Comparison of ENCODE assay signal across 27 mouse cellular contexts in genomic region chr4:109963570-109964279, GRCm38 (mm10). TPM values are rescaled to one million over a fixed set of nuclear protein-coding genes. Genes with fewer than 3 reads are reported as not detected.
A peak's percentile ranks its signal among the peaks of the same experiment; 100 is the strongest.
DNase-seq lines count a peak whose midpoint lies in the region; ATAC-seq and TF ChIP-seq lines count a peak whose summit lies in the region.
"Had no signal": no experiment of that assay in that cellular context is flagged by ENCODE, and none has a peak within 500 bp of the region (broad histone marks: within the 10 kb centered on the region; RNA-seq: fewer than 3 reads in every experiment).

No protein-coding gene starts in this region.

- peak overlapping the region; percentile 65 for H3K27ac ChIP-seq in MEL (ENCODE audit: control insufficient read depth, low read depth, low read length)
- H3K27ac ChIP-seq: embryonic facial prominence, embryonic 15.5 days; forebrain, embryonic 12.5 days; forebrain, embryonic 15.5 days; gastrocnemius, adult 2 months; heart, embryonic 10.5 days; heart, embryonic 13.5 days; hindbrain, embryonic 12.5 days; hindbrain, embryonic 15.5 days had no signal

- intact Hi-C loops in heart, postnatal 10 days (cut with DNase I) = no loop called here

- no peak for TF ChIP-seq CTCF in MEL (IDR thresholded peaks at IDR 0.05 in 2 of 3, conservative IDR thresholded peaks at IDR 0.05 in 1 of 3; ENCODE audit: control insufficient read depth in 1 of 3, insufficient read depth in 1 of 3, low read depth in 2 of 3, low read length in 3 of 3, poor library complexity in 1 of 3, severe bottlenecking in 1 of 3)

- no peak overlapping the region for H3K9ac ChIP-seq in MEL (ENCODE audit: control insufficient read depth, low read depth, low read length, poor library complexity, severe bottlenecking)
- H3K9ac ChIP-seq: embryonic facial prominence, embryonic 15.5 days; forebrain, embryonic 12.5 days; forebrain, embryonic 15.5 days; heart, embryonic 13.5 days; hindbrain, embryonic 12.5 days; hindbrain, embryonic 15.5 days had no signal

- TF ChIP-seq POLR2A in MEL (IDR thresholded peaks at IDR 0.05; ENCODE audit: control insufficient read depth in 1 of 2, insufficient read depth in 1 of 2, low read depth in 1 of 2, low read length in 2 of 2, poor library complexity in 1 of 2) = no peak

- peaks cover 0 to 27% of the 10 kb centered on the region in 2 experiments; a peak in 3 of 4 replicates for H3K36me3 ChIP-seq in MEL (ENCODE audit: control insufficient read depth in 1 of 2, insufficient read depth in 2 of 2, low read length in 2 of 2)
- H3K36me3 ChIP-seq: hindbrain, embryonic 12.5 days had no signal

- DNase-seq in heart, adult 11 months = peak; percentile 71
- DNase-seq in heart, postnatal 10 days = no peak
- DNase-seq in MEL (ENCODE audit: low read depth, low spot score) = peak; percentile 83
- DNase-seq in MEL-GATA-1-ER (ENCODE audit: extremely low read depth, low read depth) = peak; percentile 55
- DNase-seq in retina, embryonic 14.5 days (ENCODE audit: low spot score) = no peak
- no peak for DNase-seq in yolk sac, embryonic 10.5 days (ENCODE audit: low spot score)
- DNase-seq: adrenal gland, adult 2 months; adrenal gland, postnatal 14 days; cerebellum, adult 11 months; cerebellum, adult 2 months; cerebellum, adult 9-11 months; cerebellum, postnatal 25 days; embryo, embryonic 11 days; gastrocnemius, adult 2 months; gastrocnemius, postnatal 14 days; heart, adult 18-20 months had no signal

- TF ChIP-seq EP300 in MEL (IDR thresholded peaks at IDR 0.05; ENCODE audit: low read depth in 1 of 2, low read length in 2 of 2) = peak; percentile 58 to 61; a peak in 3 of 4 replicates

- no peaks in the 10 kb centered on the region for H3K79me2 ChIP-seq in MEL (ENCODE audit: control insufficient read depth, insufficient read depth, low read length, poor library complexity)

- no peak for TF ChIP-seq RAD21 in MEL (IDR thresholded peaks at IDR 0.05; ENCODE audit: low read depth, low read length)

- H3K27me3 ChIP-seq in MEL (ENCODE audit: control insufficient read depth in 1 of 2, insufficient read depth in 2 of 2, low read length in 2 of 2) = no peaks in the 10 kb centered on the region
- H3K27me3 ChIP-seq: embryonic facial prominence, embryonic 15.5 days; forebrain, embryonic 15.5 days; heart, embryonic 13.5 days; hindbrain, embryonic 12.5 days; hindbrain, embryonic 15.5 days; Patski had no signal

- H3K4me1 ChIP-seq in MEL (ENCODE audit: control insufficient read depth in 1 of 2, insufficient read depth in 2 of 2, low read length in 2 of 2) = peaks cover 21 to 26% of the 10 kb centered on the region in 2 experiments
- H3K4me1 ChIP-seq: embryonic facial prominence, embryonic 15.5 days; forebrain, embryonic 12.5 days; forebrain, embryonic 15.5 days; heart, embryonic 10.5 days; heart, embryonic 13.5 days; hindbrain, embryonic 12.5 days; hindbrain, embryonic 15.5 days had no signal

- H3K9me3 ChIP-seq in MEL (replicated peaks; ENCODE audit: insufficient read depth, low read length) = no peaks in the 10 kb centered on the region
- H3K9me3 ChIP-seq: embryonic facial prominence, embryonic 15.5 days; forebrain, embryonic 12.5 days; forebrain, embryonic 15.5 days; heart, embryonic 10.5 days; heart, embryonic 13.5 days; hindbrain, embryonic 12.5 days; hindbrain, embryonic 15.5 days had no signal

- H3K4me3 ChIP-seq in MEL (ENCODE audit: control insufficient read depth in 1 of 2, insufficient read depth in 1 of 2, low read depth in 2 of 2, low read length in 2 of 2) = no peak overlapping the region
- H3K4me3 ChIP-seq: embryonic facial prominence, embryonic 15.5 days; forebrain, embryonic 12.5 days; forebrain, embryonic 15.5 days; gastrocnemius, adult 2 months; heart, embryonic 10.5 days; heart, embryonic 13.5 days; hindbrain, embryonic 12.5 days; hindbrain, embryonic 15.5 days had no signal

- peak; percentile 71 for ATAC-seq in megakaryocyte progenitor cell, adult 5-6 weeks (replicated peaks; ENCODE audit: poor library complexity)
- ATAC-seq: CD4-positive, CD25-positive, alpha-beta regulatory T cell, adult 4 months; forebrain, embryonic 15.5 days; intestine, postnatal 0 days; Patski had no signal

TF ChIP-seq in MEL, 35 proteins besides CTCF, POLR2A, EP300 and RAD21:
- TF ChIP-seq ZNF384 (IDR thresholded peaks at IDR 0.05; ENCODE audit: low read depth, low read length) (no peak), E2F4 (IDR thresholded peaks at IDR 0.05; ENCODE audit: borderline replicate concordance, low read depth, low read length) (no peak), ZKSCAN1 (IDR thresholded peaks at IDR 0.05; ENCODE audit: low read depth, low read length) (no peak), NRF1 (IDR thresholded peaks at IDR 0.05; ENCODE audit: insufficient read depth, low read depth, low read length, poor library complexity, severe bottlenecking) (no peak), CHD1 (IDR thresholded peaks at IDR 0.05; ENCODE audit: low read depth, low read length) (no peak), POLR2AphosphoS5 (IDR thresholded peaks at IDR 0.05; ENCODE audit: borderline replicate concordance, low read depth, low read length) (no peak), MAX (IDR thresholded peaks at IDR 0.05; ENCODE audit: low read length) (no peak), KAT2A (conservative IDR thresholded peaks at IDR 0.05; ENCODE audit: low read depth, low read length) (no peak), TBP (IDR thresholded peaks at IDR 0.05; ENCODE audit: low read depth, low read length) (0 out of 2 replicates have a peak, but pooled peaks have one; percentile 4), JUND (IDR thresholded peaks at IDR 0.05; ENCODE audit: low read depth, low read length) (no peak), ZC3H11A (IDR thresholded peaks at IDR 0.05; ENCODE audit: low read depth, low read length) (no peak), MYC (IDR thresholded peaks at IDR 0.05; ENCODE audit: low read depth, low read length) (no peak), USF2 (IDR thresholded peaks at IDR 0.05; ENCODE audit: borderline replicate concordance in 1 of 2, insufficient read depth in 1 of 2, low read depth in 1 of 2, low read length in 2 of 2) (no peak), ETS1 (IDR thresholded peaks at IDR 0.05; ENCODE audit: low read depth, low read length) (no peak), MEF2A (IDR thresholded peaks at IDR 0.05; ENCODE audit: extremely low read depth, insufficient replicate concordance, low read depth, low read length, poor library complexity, severe bottlenecking) (no peak), RCOR1 (IDR thresholded peaks at IDR 0.05; ENCODE audit: low read depth, low read length) (peak; percentile 43; the same call in 1 of the 2 replicates), GABPA (IDR thresholded peaks at IDR 0.05; ENCODE audit: low read depth, low read length) (no peak), TAL1 (IDR thresholded peaks at IDR 0.05; ENCODE audit: low read length) (peak; percentile 34), MXI1 (IDR thresholded peaks at IDR 0.05; ENCODE audit: low read depth, low read length) (peak; percentile 38; the same call in 1 of the 2 replicates), SIN3A (IDR thresholded peaks at IDR 0.05; ENCODE audit: low read length) (0 out of 2 replicates have a peak, but pooled peaks have one; percentile 33), NELFE (IDR thresholded peaks at IDR 0.05; ENCODE audit: low read depth, low read length) (no peak), MAZ (IDR thresholded peaks at IDR 0.05; ENCODE audit: low read depth, low read length) (no peak), SMC3 (IDR thresholded peaks at IDR 0.05; ENCODE audit: low read depth, low read length) (no peak), USF1 (IDR thresholded peaks at IDR 0.05; ENCODE audit: low read depth, low read length) (no peak), ZMIZ1 (IDR thresholded peaks at IDR 0.05; ENCODE audit: low read depth, low read length) (no peak), TCF12 (IDR thresholded peaks at IDR 0.05; ENCODE audit: low read depth, low read length) (no peak), ELF1 (IDR thresholded peaks at IDR 0.05; ENCODE audit: low read depth, low read length) (0 out of 2 replicates have a peak, but pooled peaks have one; percentile 13), GATA1 (IDR thresholded peaks at IDR 0.05; ENCODE audit: low read depth, low read length) (peak; percentile 83), POLR2AphosphoS2 (IDR thresholded peaks at IDR 0.05; ENCODE audit: low read length) (no peak), MAFK (IDR thresholded peaks at IDR 0.05; ENCODE audit: borderline replicate concordance, low read depth, low read length) (no peak), UBTF (IDR thresholded peaks at IDR 0.05; ENCODE audit: borderline replicate concordance, insufficient read depth, low read depth, low read length) (no peak), CHD2 (IDR thresholded peaks at IDR 0.05; ENCODE audit: low read length) (no peak), HCFC1 (IDR thresholded peaks at IDR 0.05; ENCODE audit: low read depth, low read length) (no peak), BHLHE40 (IDR thresholded peaks at IDR 0.05; ENCODE audit: borderline replicate concordance, low read depth, low read length) (no peak), MYB (IDR thresholded peaks at IDR 0.05; ENCODE audit: low read depth, low read length) (no peak)
TF ChIP-seq in MEL: peak in this region for 7.

RNA-seq across cellular contexts. Expression of gene Dmrta2, which starts 14.1 kb away (rescaled TPM):
- total RNA-seq in heart, postnatal 10 days (2021) = under 1 TPM; 0.27 to 0.31 TPM
- total RNA-seq in MEL (2012; rRNA removed) = 0.08 and 0.10 TPM in 2 replicates
- under 1 TPM in 1 of 2 experiments, not detected in 1; 0.11 TPM for polyA plus RNA-seq in MEL (2012; ENCODE audit: insufficient read depth in 1 of 2, insufficient read length in 2 of 2, low read depth in 1 of 2, low replicate concordance in 2 of 2, missing spikeins in 1 of 2)
- not detected in 2 replicates for total RNA-seq in megakaryocyte progenitor cell, adult 5-6 weeks (2015)
- total RNA-seq in megakaryocyte progenitor cell, adult 5-6 weeks (2017) = not detected in 2 replicates
- total RNA-seq: adrenal gland, adult 2 months had no signal
- polyA plus RNA-seq: CD4-positive, CD25-positive, alpha-beta regulatory T cell, adult 4 months; heart, embryonic 13.5 days; intestine, postnatal 0 days had no signal

Comparison
In these comparisons a context has a peak if more than half of its experiments do, and no peak if none do; other contexts are left out.
1. DNase-seq: peak in heart, adult 11 months (single experiment), MEL (single experiment) and MEL-GATA-1-ER (single experiment); none in heart, postnatal 10 days (0 of 2), retina, embryonic 14.5 days (single experiment) and yolk sac, embryonic 10.5 days (single experiment).